Mouse (Mus musculus) embryonic facial prominence, embryonic 14.5 days (tissue): ENCODE measurements at regions not wholly inside any gene's neighbourhood (a gene's known extent, or its start where the extent isn't known, plus 50 kb on each side); places are given as distances from the start of the nearest gene placed in this dataset.

Experiments
- ATAC-seq: fragments of 200-750 bp; cut with Nextera tagmentation; 2 replicates; pipeline ENCODE4 v1.8.0; 2017; ENCODE audit warnings: low read depth, moderate number of reproducible peaks, moderate TSS enrichment
- DNase-seq: peaks from one replicate; pipeline ENCODE4 v3.0.0-alpha.2; 2015; ENCODE audit warnings: low spot score
- H3K27ac ChIP-seq: fragments of 300-500 bp; sonication (generic); replicated peaks from 2 replicates; pipeline ENCODE4 v1.5.1; 2014; ENCODE audit warnings: low read depth, mild to moderate bottlenecking, low read length, moderate library complexity
- H3K27me3 ChIP-seq: fragments of 300-500 bp; sonication (generic); replicated peaks from 2 replicates; pipeline ENCODE4 v1.6.1; 2014; ENCODE audit warnings: low read length; ENCODE audit not compliant: control insufficient read depth, insufficient read depth
- H3K36me3 ChIP-seq: fragments of 300-500 bp; sonication (generic); 2 replicates; pipeline ENCODE4 v1.6.1; 2014; ENCODE audit warnings: low read length, mixed read lengths; ENCODE audit not compliant: control insufficient read depth, insufficient read depth
- H3K4me1 ChIP-seq: fragments of 300-500 bp; sonication (generic); 2 replicates; pipeline ENCODE4 v1.6.1; 2014; ENCODE audit warnings: antibody characterized with exemption, low read length; ENCODE audit not compliant: control insufficient read depth, insufficient read depth
- H3K4me2 ChIP-seq: fragments of 300-500 bp; sonication (generic); 2 replicates; pipeline ENCODE4 v1.6.1; 2014; ENCODE audit warnings: low read depth, mild to moderate bottlenecking, low read length, moderate library complexity, mixed read lengths
- H3K4me3 ChIP-seq: fragments of 300-500 bp; sonication (generic); 2 replicates; pipeline ENCODE4 v1.5.1; 2014; ENCODE audit warnings: low read depth, mild to moderate bottlenecking, low read length
- H3K9ac ChIP-seq: fragments of 300-500 bp; sonication (generic); 2 replicates; pipeline ENCODE4 v1.6.1; 2014; ENCODE audit warnings: low read depth, mild to moderate bottlenecking, low read length, moderate library complexity, mixed read lengths
- H3K9me3 ChIP-seq: fragments of 300-500 bp; sonication (generic); 2 replicates; pipeline ENCODE4 v1.6.1; 2016; ENCODE audit warnings: low read length; ENCODE audit not compliant: control insufficient read depth
- WGBS: fragments of 180-500 bp; shearing (Covaris S2); extraction: QIAGEN DNeasy Blood & Tissue Kit; methylation state at CpG from one replicate; pipeline ENCODE4 v1.1.7; 2014; 5-methylcytosine and 5-hydroxymethylcytosine counted together

GRCm38 (mm10) chr3:120946906-120947305 lies 224.6 kb downstream of the Rwdd3 start:
- no peak for DNase-seq
- Histone ChIP-seq H3K9me3 (no peaks in the 10 kb centered on the region), H3K4me1 (no peaks in the 10 kb centered on the region), H3K27ac (no peak overlapping the region), H3K27me3 (no peaks in the 10 kb centered on the region), H3K36me3 (no peaks in the 10 kb centered on the region), H3K4me2 (no peak overlapping the region), H3K4me3 (no peak overlapping the region), H3K9ac (no peak overlapping the region)
- WGBS = 89% methylated on average over 8 of the region's 8 CpGs
- no peak for ATAC-seq

DNA sequence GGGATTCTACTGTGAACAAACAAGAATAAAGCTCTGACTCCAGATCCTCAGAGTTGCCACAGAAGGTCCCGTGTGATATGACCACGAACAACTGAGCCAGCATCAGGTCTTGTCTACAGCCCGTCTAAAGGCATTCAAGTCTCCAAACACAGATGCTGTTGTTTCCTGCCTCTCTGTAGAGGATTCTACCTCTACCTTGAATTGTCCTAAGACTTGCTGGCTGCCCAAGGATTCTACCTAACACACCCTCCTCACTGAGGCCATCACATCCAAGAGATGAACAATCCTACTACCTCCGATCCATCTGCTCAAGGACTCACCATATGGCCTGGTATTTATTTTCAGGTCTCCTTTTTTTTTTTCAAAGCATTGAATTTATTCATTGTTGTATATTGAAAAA lies 237.1 kb downstream of the Rwdd3 start:
- ATAC-seq (no peak), DNase-seq (no peak)
- Histone ChIP-seq H3K27me3 (no peaks in the 10 kb centered on the region), H3K4me2 (no peak overlapping the region), H3K27ac (no peak overlapping the region), H3K36me3 (no peaks in the 10 kb centered on the region), H3K9me3 (no peaks in the 10 kb centered on the region), H3K9ac (no peak overlapping the region), H3K4me1 (no peaks in the 10 kb centered on the region), H3K4me3 (no peak overlapping the region)
- WGBS = 94% methylated on average over 4 of the region's 4 CpGs

- WGBS = 73% methylated on average over 2 of the region's 2 CpGs
- Histone ChIP-seq H3K27me3 (no peaks in the 10 kb centered on the region), H3K9ac (no peak overlapping the region), H3K4me2 (no peak overlapping the region), H3K9me3 (no peaks in the 10 kb centered on the region), H3K4me3 (no peak overlapping the region), H3K27ac (no peak overlapping the region), H3K4me1 (no peaks in the 10 kb centered on the region), H3K36me3 (no peaks in the 10 kb centered on the region)
- ATAC-seq = no peak
- DNase-seq = no peak
These were observed 251.1 kb downstream of the Rwdd3 start for GRCm38 (mm10) chr3:120920351-120920750.

DNA sequence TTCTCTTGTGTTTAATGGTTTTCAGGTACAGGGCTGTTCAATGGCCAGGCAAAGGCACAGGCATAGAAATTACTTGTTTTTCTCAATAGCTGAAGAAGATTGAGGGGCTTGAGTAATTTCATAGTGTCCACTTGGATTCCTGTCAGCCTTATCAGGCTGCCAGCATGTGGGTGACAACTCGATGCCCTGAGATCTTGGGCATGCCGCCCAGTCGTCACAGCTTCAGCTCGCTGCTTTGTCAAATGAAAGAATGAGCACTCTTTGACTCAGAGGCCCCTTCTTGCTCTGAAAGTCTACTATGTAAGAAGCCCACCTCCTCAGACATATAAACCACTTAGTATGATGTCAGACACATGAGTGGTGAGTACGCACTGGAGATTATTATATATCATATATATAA lies 272.6 kb downstream of the Rwdd3 start:
- H3K9ac ChIP-seq = no peak overlapping the region
- H3K9me3 ChIP-seq = no peaks in the 10 kb centered on the region
- H3K36me3 ChIP-seq = no peaks in the 10 kb centered on the region
- no peak overlapping the region for H3K4me3 ChIP-seq
- DNase-seq = no peak
- H3K4me1 ChIP-seq = no peaks in the 10 kb centered on the region
- no peak for ATAC-seq
- H3K27ac ChIP-seq = no peak overlapping the region
- no peaks in the 10 kb centered on the region for H3K27me3 ChIP-seq
- WGBS = 77% methylated on average over 5 of the region's 5 CpGs
- H3K4me2 ChIP-seq = no peak overlapping the region

- Histone ChIP-seq H3K27me3 (no peaks in the 10 kb centered on the region), H3K4me3 (no peak overlapping the region), H3K4me2 (peak overlapping the region; percentile 27), H3K4me1 (no peaks in the 10 kb centered on the region), H3K27ac (no peak overlapping the region), H3K9ac (no peak overlapping the region), H3K36me3 (no peaks in the 10 kb centered on the region), H3K9me3 (no peaks in the 10 kb centered on the region)
- ATAC-seq (peak; percentile 62; the same call in 1 of the 2 replicates), DNase-seq (peak; percentile 70)
- WGBS = 46% methylated on average over 9 of the region's 9 CpGs
These were observed 273.2 kb downstream of the Rwdd3 start for GRCm38 (mm10) chr3:120898258-120898657.

GRCm38 (mm10) chr3:120897758-120898157 lies 273.7 kb downstream of the Rwdd3 start:
- Histone ChIP-seq H3K4me2 (no peak overlapping the region; the same call in 1 of the 2 replicates), H3K4me3 (no peak overlapping the region)

GRCm38 (mm10) chr3:120897221-120897620 lies 274.3 kb downstream of the Rwdd3 start:
- Histone ChIP-seq H3K4me1 (no peaks in the 10 kb centered on the region), H3K27me3 (no peaks in the 10 kb centered on the region), H3K4me3 (no peak overlapping the region), H3K9ac (no peak overlapping the region), H3K4me2 (no peak overlapping the region; the same call in 1 of the 2 replicates), H3K27ac (no peak overlapping the region), H3K36me3 (no peaks in the 10 kb centered on the region), H3K9me3 (no peaks in the 10 kb centered on the region)
- DNase-seq (peak; percentile 16), ATAC-seq (no peak)
- 68% methylated on average over 12 of the region's 12 CpGs for WGBS

More at GRCm38 (mm10) chr3:120897758-120898157, 273.7 kb downstream of the Rwdd3 start:
- no peaks in the 10 kb centered on the region for H3K4me1 ChIP-seq
- no peaks in the 10 kb centered on the region for H3K36me3 ChIP-seq
- no peaks in the 10 kb centered on the region for H3K9me3 ChIP-seq
- no peak overlapping the region for H3K9ac ChIP-seq
- 74% methylated on average over 9 of the region's 9 CpGs for WGBS
- H3K27me3 ChIP-seq = no peaks in the 10 kb centered on the region
- no peak for ATAC-seq
- no peak overlapping the region; the same call in 1 of the 2 replicates for H3K27ac ChIP-seq
- no peak for DNase-seq

DNA sequence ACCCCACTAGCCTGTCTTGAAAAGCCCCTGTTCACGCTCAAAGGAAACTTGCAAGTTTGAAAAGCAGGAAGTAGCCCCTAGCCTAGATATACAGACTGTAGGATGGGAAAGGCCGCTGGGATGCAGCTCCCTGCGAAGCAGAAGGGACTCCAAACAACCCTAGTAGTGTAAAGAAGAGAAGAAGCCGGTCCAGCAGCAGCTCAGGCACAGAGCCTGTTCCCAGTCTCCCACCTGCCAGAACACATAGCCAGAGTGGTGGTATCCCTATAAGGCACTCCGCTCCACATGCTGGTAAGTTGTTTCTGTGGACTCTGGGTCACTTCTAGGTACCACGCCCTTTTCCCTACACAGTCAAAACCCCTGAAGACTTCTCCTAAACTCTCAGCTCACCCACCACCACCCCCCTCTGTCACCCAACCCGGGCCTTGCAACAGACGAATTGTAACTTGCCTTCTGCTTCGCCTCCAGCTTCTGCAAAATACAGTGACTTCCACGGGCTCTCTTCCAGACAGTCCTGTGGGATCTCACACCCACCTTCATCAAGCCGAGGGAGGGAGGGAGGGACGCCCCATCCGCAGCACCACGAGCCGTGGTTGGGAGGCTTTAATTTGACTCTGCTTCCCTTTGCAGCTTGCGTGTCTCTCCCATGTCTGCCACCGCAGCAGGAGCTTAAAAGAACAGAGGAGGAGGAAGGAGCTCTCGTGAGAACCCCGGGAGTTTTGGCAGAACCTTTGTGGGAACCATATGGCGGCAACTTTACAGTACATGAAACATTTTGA lies 285.2 kb downstream of the Rwdd3 start:
- H3K9ac ChIP-seq = no peak overlapping the region
- H3K4me1 ChIP-seq = no peaks in the 10 kb centered on the region
- H3K4me3 ChIP-seq = no peak overlapping the region
- no peak overlapping the region for H3K27ac ChIP-seq
- 53% methylated on average over 20 of the region's 20 CpGs for WGBS
- peak; percentile 4 for DNase-seq
- H3K36me3 ChIP-seq = no peaks in the 10 kb centered on the region
- H3K27me3 ChIP-seq = no peaks in the 10 kb centered on the region
- ATAC-seq = no peak
- H3K4me2 ChIP-seq = no peak overlapping the region; the same call in 1 of the 2 replicates
- no peaks in the 10 kb centered on the region for H3K9me3 ChIP-seq

DNA sequence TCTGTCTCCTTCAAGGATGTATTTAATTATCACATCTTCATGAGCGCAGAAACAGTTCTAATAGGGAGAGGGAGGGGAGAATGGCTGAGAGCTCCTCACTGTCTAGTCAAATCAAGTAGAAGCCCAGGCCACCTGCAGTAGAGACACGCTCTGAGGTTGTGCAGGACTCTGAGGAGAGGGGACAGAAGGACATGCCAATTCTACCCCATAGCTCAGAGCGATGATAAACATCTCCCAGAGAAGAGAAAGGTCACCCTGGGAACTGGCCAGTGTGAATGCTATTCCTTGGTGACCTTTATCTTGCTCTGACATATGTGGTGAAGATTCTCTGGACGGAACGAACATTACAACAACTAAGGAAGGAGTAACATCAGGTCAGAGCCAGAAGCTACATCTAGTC lies 286.1 kb downstream of the Rwdd3 start:
- WGBS = 85% methylated on average over 5 of the region's 5 CpGs
- DNase-seq (no peak), ATAC-seq (no peak)
- H3K9ac ChIP-seq = no peak overlapping the region
- H3K4me1 ChIP-seq = no peaks in the 10 kb centered on the region
- H3K36me3 ChIP-seq = no peaks in the 10 kb centered on the region
- no peaks in the 10 kb centered on the region for H3K9me3 ChIP-seq
- H3K4me3 ChIP-seq = no peak overlapping the region
- H3K4me2 ChIP-seq = no peak overlapping the region
- H3K27ac ChIP-seq = no peak overlapping the region
- no peaks in the 10 kb centered on the region for H3K27me3 ChIP-seq
